Mouse (Mus musculus) adrenal gland, postnatal 10 days (tissue): ENCODE data around the gene Kcmf1. TPM values are rescaled to one million over a fixed set of nuclear protein-coding genes. Genes with fewer than 3 reads are reported as not detected.
A peak's percentile ranks its signal among the peaks of the same experiment; 100 is the strongest.
"Not testable (repeated sequence)": the region's sequence is repeated elsewhere in the genome, so short reads cannot be mapped to it uniquely, and the experiment has no call there.

Source experiments
- DNase-seq: peaks from one replicate; pipeline ENCODE4 v3.0.0; 2021; ENCODE audit warnings: mixed read lengths
- total RNA-seq, 2 experiments: library from RNA; stranded (reverse); gene quantifications; 2 replicates each; pipeline ENCODE4 v1.2.3; 2021

The Kcmf1 gene
- total RNA-seq, 2 experiments from 2014 or later: 85.5 to 91.6 TPM

GRCm38 (mm10) chr6:72841986-72842502 lies 57.7 kb downstream of the Kcmf1 start:
- DNase-seq: no peak

GRCm38 (mm10) chr6:72840867-72841780 lies 58.7 kb downstream of the Kcmf1 start:
- no peak for DNase-seq

- no peak for DNase-seq
Measured at GRCm38 (mm10) chr6:72837756-72838155, 62.0 kb downstream of the Kcmf1 start.

GRCm38 (mm10) chr6:72834518-72834917 lies 65.3 kb downstream of the Kcmf1 start:
- no peak for DNase-seq

GRCm38 (mm10) chr6:72831858-72832257 lies 67.9 kb downstream of the Kcmf1 start:
- DNase-seq: no peak

- peak; percentile 76 for DNase-seq
Measured at GRCm38 (mm10) chr6:72831276-72831675, 68.5 kb downstream of the Kcmf1 start.

- no peak for DNase-seq
Measured at GRCm38 (mm10) chr6:72828857-72829256, 70.9 kb downstream of the Kcmf1 start.

GRCm38 (mm10) chr6:72828037-72828436 lies 71.7 kb downstream of the Kcmf1 start:
- DNase-seq: not testable (repeated sequence)

- DNase-seq: no peak
Measured at GRCm38 (mm10) chr6:72825762-72826161, 74.0 kb downstream of the Kcmf1 start.

GRCm38 (mm10) chr6:72824971-72825737 lies 74.6 kb downstream of the Kcmf1 start:
- no peak for DNase-seq

- no peak for DNase-seq
Measured at GRCm38 (mm10) chr6:72813456-72813855, 86.3 kb downstream of the Kcmf1 start.

GRCm38 (mm10) chr6:72810248-72810647 lies 89.5 kb downstream of the Kcmf1 start:
- no peak for DNase-seq

- DNase-seq: no peak
Measured at GRCm38 (mm10) chr6:72809522-72810149, 90.1 kb downstream of the Kcmf1 start.

GRCm38 (mm10) chr6:72808342-72808741 lies 91.4 kb downstream of the Kcmf1 start:
- DNase-seq: no peak

GRCm38 (mm10) chr6:72803669-72804068 lies 96.1 kb downstream of the Kcmf1 start:
- DNase-seq: no peak

- no peak for DNase-seq
Measured at GRCm38 (mm10) chr6:72802119-72802518, 97.7 kb downstream of the Kcmf1 start.

- no peak for DNase-seq
Measured at GRCm38 (mm10) chr6:72800641-72801040, 99.1 kb downstream of the Kcmf1 start.

- no peak for DNase-seq
Measured at GRCm38 (mm10) chr6:72797763-72798162, 102.0 kb downstream of the Kcmf1 start.

GRCm38 (mm10) chr6:72795444-72795843 lies 104.3 kb downstream of the Kcmf1 start:
- DNase-seq: no peak

- DNase-seq: no peak
Measured at GRCm38 (mm10) chr6:72794870-72795269, 104.9 kb downstream of the Kcmf1 start.

- no peak for DNase-seq
Measured at GRCm38 (mm10) chr6:72792641-72793040, 107.1 kb downstream of the Kcmf1 start.
